Mouse (Mus musculus): ENCODE results near the gene Cped1. TPM values are rescaled to one million over a fixed set of nuclear protein-coding genes. Genes with fewer than 3 reads are reported as not detected.
A peak's percentile ranks its signal among the peaks of the same experiment; 100 is the strongest.

Gene Cped1
- polyA plus RNA-seq, 1 experiment from 2014 or later, result 4.3 TPM

GRCm38 (mm10) chr6:22017631-22018030, 31.9 kb downstream of the Cped1 start:
- Histone ChIP-seq H3K4me2 (ENCODE audit: low read length) (no peak overlapping the region), H3K9ac (ENCODE audit: low read length) (no peak overlapping the region), H3K4me1 (ENCODE audit: control insufficient read depth, insufficient read depth, low read length) (no peaks in the 10 kb centered on the region), H3K27me3 (replicated peaks; ENCODE audit: control insufficient read depth, insufficient read depth, low read length) (no peaks in the 10 kb centered on the region), H3K27ac (ENCODE audit: low read depth, low read length) (no peak overlapping the region), H3K4me3 (ENCODE audit: low read depth, low read length) (no peak overlapping the region), H3K9me3 (replicated peaks; ENCODE audit: control insufficient read depth, low read length) (no peaks in the 10 kb centered on the region), H3K36me3 (ENCODE audit: control insufficient read depth, insufficient read depth, low read length) (no peaks in the 10 kb centered on the region)
- DNase-seq (ENCODE audit: low spot score), result no peak
- 71% methylated on average over 7 of the region's 7 CpGs for WGBS
- no peak for ATAC-seq

GRCm38 (mm10) chr6:22018768-22019445, 33.2 kb downstream of the Cped1 start:
- no peak overlapping the region for H3K9ac ChIP-seq (ENCODE audit: low read length)
- no peaks in the 10 kb centered on the region for H3K4me1 ChIP-seq (ENCODE audit: control insufficient read depth, insufficient read depth, low read length)
- no peak overlapping the region for H3K4me2 ChIP-seq (ENCODE audit: low read length)
- H3K9me3 ChIP-seq (replicated peaks; ENCODE audit: control insufficient read depth, low read length), result no peaks in the 10 kb centered on the region
- 79% methylated on average over 8 of the region's 8 CpGs for WGBS
- no peak overlapping the region for H3K4me3 ChIP-seq (ENCODE audit: low read depth, low read length)
- H3K27me3 ChIP-seq (replicated peaks; ENCODE audit: control insufficient read depth, insufficient read depth, low read length), result no peaks in the 10 kb centered on the region
- H3K27ac ChIP-seq (ENCODE audit: low read depth, low read length), result no peak overlapping the region
- no peak for ATAC-seq
- DNase-seq (ENCODE audit: low spot score), result no peak
- H3K36me3 ChIP-seq (ENCODE audit: control insufficient read depth, insufficient read depth, low read length), result no peaks in the 10 kb centered on the region

GRCm38 (mm10) chr6:22019637-22020036, 33.9 kb downstream of the Cped1 start:
- ATAC-seq, result no peak
- H3K27me3 ChIP-seq (replicated peaks; ENCODE audit: control insufficient read depth, insufficient read depth, low read length), result no peaks in the 10 kb centered on the region

GRCm38 (mm10) chr6:22020696-22021095, 35.0 kb downstream of the Cped1 start:
- H3K9me3 ChIP-seq (replicated peaks; ENCODE audit: control insufficient read depth, low read length), result no peaks in the 10 kb centered on the region
- no peaks in the 10 kb centered on the region for H3K27me3 ChIP-seq (replicated peaks; ENCODE audit: control insufficient read depth, insufficient read depth, low read length)
- WGBS, result 92% methylated on average over 5 of the region's 5 CpGs
- no peak overlapping the region for H3K27ac ChIP-seq (ENCODE audit: low read depth, low read length)
- DNase-seq (ENCODE audit: low spot score) (no peak), ATAC-seq (no peak)
- no peak overlapping the region for H3K4me3 ChIP-seq (ENCODE audit: low read depth, low read length)
- H3K9ac ChIP-seq (ENCODE audit: low read length), result no peak overlapping the region
- no peak overlapping the region for H3K4me2 ChIP-seq (ENCODE audit: low read length)
- H3K4me1 ChIP-seq (ENCODE audit: control insufficient read depth, insufficient read depth, low read length), result no peaks in the 10 kb centered on the region
- H3K36me3 ChIP-seq (ENCODE audit: control insufficient read depth, insufficient read depth, low read length), result no peaks in the 10 kb centered on the region

More at GRCm38 (mm10) chr6:22019637-22020036, 33.9 kb downstream of the Cped1 start:
- Histone ChIP-seq H3K4me1 (ENCODE audit: control insufficient read depth, insufficient read depth, low read length) (no peaks in the 10 kb centered on the region), H3K9me3 (replicated peaks; ENCODE audit: control insufficient read depth, low read length) (no peaks in the 10 kb centered on the region), H3K27ac (ENCODE audit: low read depth, low read length) (no peak overlapping the region), H3K36me3 (ENCODE audit: control insufficient read depth, insufficient read depth, low read length) (no peaks in the 10 kb centered on the region), H3K4me3 (ENCODE audit: low read depth, low read length) (no peak overlapping the region), H3K4me2 (ENCODE audit: low read length) (no peak overlapping the region), H3K9ac (ENCODE audit: low read length) (no peak overlapping the region)
- WGBS, result 74% methylated on average over 10 of the region's 10 CpGs
- DNase-seq (ENCODE audit: low spot score), result no peak

- DNase-seq (ENCODE audit: low spot score) (no peak), ATAC-seq (no peak)
- Histone ChIP-seq H3K27me3 (replicated peaks; ENCODE audit: control insufficient read depth, insufficient read depth, low read length) (no peaks in the 10 kb centered on the region), H3K9ac (ENCODE audit: low read length) (no peak overlapping the region), H3K9me3 (replicated peaks; ENCODE audit: control insufficient read depth, low read length) (no peaks in the 10 kb centered on the region), H3K4me2 (ENCODE audit: low read length) (no peak overlapping the region), H3K4me3 (ENCODE audit: low read depth, low read length) (no peak overlapping the region), H3K4me1 (ENCODE audit: control insufficient read depth, insufficient read depth, low read length) (peaks cover 2% of the 10 kb centered on the region; the same call in 1 of the 2 replicates), H3K27ac (ENCODE audit: low read depth, low read length) (no peak overlapping the region), H3K36me3 (ENCODE audit: control insufficient read depth, insufficient read depth, low read length) (no peaks in the 10 kb centered on the region)
- WGBS, result 85% methylated on average over 3 of the region's 3 CpGs
Observed at GRCm38 (mm10) chr6:22021315-22021714, 35.6 kb downstream of the Cped1 start.

- 96% methylated on average over 2 of the region's 2 CpGs for WGBS
- no peak for DNase-seq (ENCODE audit: low spot score)
- H3K27ac ChIP-seq (ENCODE audit: low read depth, low read length), result no peak overlapping the region
- H3K36me3 ChIP-seq (ENCODE audit: control insufficient read depth, insufficient read depth, low read length), result no peaks in the 10 kb centered on the region
- no peaks in the 10 kb centered on the region for H3K27me3 ChIP-seq (replicated peaks; ENCODE audit: control insufficient read depth, insufficient read depth, low read length)
- no peaks in the 10 kb centered on the region for H3K9me3 ChIP-seq (replicated peaks; ENCODE audit: control insufficient read depth, low read length)
- H3K4me1 ChIP-seq (ENCODE audit: control insufficient read depth, insufficient read depth, low read length), result peaks cover 2% of the 10 kb centered on the region; the same call in 1 of the 2 replicates
- no peak overlapping the region for H3K4me2 ChIP-seq (ENCODE audit: low read length)
- H3K4me3 ChIP-seq (ENCODE audit: low read depth, low read length), result no peak overlapping the region
- H3K9ac ChIP-seq (ENCODE audit: low read length), result no peak overlapping the region
- ATAC-seq, result no peak
Observed at GRCm38 (mm10) chr6:22024168-22024567, 38.5 kb downstream of the Cped1 start.

GRCm38 (mm10) chr6:22025584-22026357, 40.1 kb downstream of the Cped1 start:
- DNase-seq (ENCODE audit: low spot score) (peak; percentile 44), ATAC-seq (peak; percentile 59; the same call in 1 of the 2 replicates)
- H3K4me1 ChIP-seq (ENCODE audit: control insufficient read depth, insufficient read depth, low read length), result peaks cover 2% of the 10 kb centered on the region; the same call in 1 of the 2 replicates
- H3K4me2 ChIP-seq (ENCODE audit: low read length), result peak overlapping the region; percentile 51
- no peaks in the 10 kb centered on the region for H3K27me3 ChIP-seq (replicated peaks; ENCODE audit: control insufficient read depth, insufficient read depth, low read length)
- H3K36me3 ChIP-seq (ENCODE audit: control insufficient read depth, insufficient read depth, low read length), result no peaks in the 10 kb centered on the region
- WGBS, result 12% methylated on average over 17 of the region's 17 CpGs
- H3K9ac ChIP-seq (ENCODE audit: low read length), result peak overlapping the region; percentile 43; the same call in 1 of the 2 replicates
- H3K27ac ChIP-seq (ENCODE audit: low read depth, low read length), result no peak overlapping the region
- no peaks in the 10 kb centered on the region for H3K9me3 ChIP-seq (replicated peaks; ENCODE audit: control insufficient read depth, low read length)
- peak overlapping the region; percentile 17 for H3K4me3 ChIP-seq (ENCODE audit: low read depth, low read length)

- H3K27me3 ChIP-seq (replicated peaks; ENCODE audit: control insufficient read depth, insufficient read depth, low read length), result no peaks in the 10 kb centered on the region
- H3K27ac ChIP-seq (ENCODE audit: low read depth, low read length), result no peak overlapping the region
- peak; percentile 40; the same call in 1 of the 2 replicates for ATAC-seq
- no peaks in the 10 kb centered on the region for H3K9me3 ChIP-seq (replicated peaks; ENCODE audit: control insufficient read depth, low read length)
- H3K36me3 ChIP-seq (ENCODE audit: control insufficient read depth, insufficient read depth, low read length), result no peaks in the 10 kb centered on the region
- DNase-seq (ENCODE audit: low spot score), result peak; percentile 27
- WGBS, result 6% methylated on average over 4 of the region's 4 CpGs
- peak overlapping the region; percentile 17; the same call in 1 of the 2 replicates for H3K4me3 ChIP-seq (ENCODE audit: low read depth, low read length)
- peak overlapping the region; percentile 51 for H3K4me2 ChIP-seq (ENCODE audit: low read length)
- peak overlapping the region; percentile 43; the same call in 1 of the 2 replicates for H3K9ac ChIP-seq (ENCODE audit: low read length)
- H3K4me1 ChIP-seq (ENCODE audit: control insufficient read depth, insufficient read depth, low read length), result peaks cover 2% of the 10 kb centered on the region; the same call in 1 of the 2 replicates
Observed at GRCm38 (mm10) chr6:22026358-22026673, 40.6 kb downstream of the Cped1 start.
